Mouse (Mus musculus) midbrain, embryonic 11.5 days (tissue): ENCODE data around the gene Tmem120a. TPM values are rescaled to one million over a fixed set of nuclear protein-coding genes. Genes with fewer than 3 reads are reported as not detected.

Experiments used
- ATAC-seq: fragments of 200-750 bp; cut with Nextera tagmentation; 2 replicates; pipeline ENCODE4 v1.8.0; 2017; ENCODE audit warnings: moderate TSS enrichment, moderate library complexity; ENCODE audit not compliant: low FRiP score
- DNase-seq: peaks from one replicate; pipeline ENCODE4 v3.0.0; 2015; ENCODE audit warnings: low spot score; ENCODE audit errors: missing footprints
- H3K27ac ChIP-seq: fragments of 300-500 bp; sonication (generic); 2 replicates; pipeline ENCODE4 v1.5.1; 2014; ENCODE audit warnings: low read depth, low read length
- H3K27me3 ChIP-seq: fragments of 300-500 bp; sonication (generic); 2 replicates; pipeline ENCODE4 v1.6.1; 2014; ENCODE audit warnings: mild to moderate bottlenecking, low read length, moderate library complexity, mixed read lengths; ENCODE audit not compliant: control insufficient read depth, insufficient read depth
- H3K36me3 ChIP-seq: fragments of 300-500 bp; sonication (generic); 2 replicates; pipeline ENCODE4 v1.6.1; 2014; ENCODE audit warnings: mild to moderate bottlenecking, low read length, moderate library complexity, mixed read lengths; ENCODE audit not compliant: control insufficient read depth, insufficient read depth
- H3K4me1 ChIP-seq: fragments of 300-500 bp; sonication (generic); 2 replicates; pipeline ENCODE4 v1.6.1; 2014; ENCODE audit warnings: low read length; ENCODE audit not compliant: control insufficient read depth, insufficient read depth
- H3K4me2 ChIP-seq: fragments of 300-500 bp; sonication (generic); 2 replicates; pipeline ENCODE4 v1.6.1; 2014; ENCODE audit warnings: mild to moderate bottlenecking, moderate library complexity
- H3K4me3 ChIP-seq: fragments of 300-500 bp; sonication (generic); 2 replicates; pipeline ENCODE4 v1.5.1; 2014; ENCODE audit warnings: low read depth, low read length
- H3K9ac ChIP-seq: fragments of 300-500 bp; sonication (generic); 2 replicates; pipeline ENCODE4 v1.6.1; 2014; ENCODE audit warnings: low read length
- H3K9me3 ChIP-seq: fragments of 300-500 bp; sonication (generic); 2 replicates; pipeline ENCODE4 v1.6.1; 2016; ENCODE audit warnings: low read length; ENCODE audit not compliant: control insufficient read depth
- WGBS: fragments of 180-500 bp; shearing (Covaris S2); extraction: QIAGEN DNeasy Blood & Tissue Kit; methylation state at CpG from one replicate; pipeline ENCODE4 v1.1.7; 2014; 5-methylcytosine and 5-hydroxymethylcytosine counted together
- polyA plus RNA-seq: library from polyadenylated mRNA; unstranded; fragments of >200 nt; fragmentation: Nextera tagmentation; extraction: Ambion mirVana; gene quantifications from 2 replicates; pipeline ENCODE4 v1.2.1, GENCODE M21; 2014

Tmem120a gene
- polyA plus RNA-seq, 1 experiment from 2014 or later = 59.9 TPM

- Histone ChIP-seq H3K4me1 (no peaks in the 10 kb centered on the region), H3K27me3 (no peaks in the 10 kb centered on the region), H3K4me2 (no peak overlapping the region), H3K27ac (no peak overlapping the region), H3K36me3 (no peaks in the 10 kb centered on the region; the same call in 1 of the 2 replicates), H3K9me3 (no peaks in the 10 kb centered on the region), H3K4me3 (no peak overlapping the region), H3K9ac (no peak overlapping the region)
- no peak for DNase-seq
- 67% methylated on average over 1 of the region's 1 CpGs for WGBS
- no peak for ATAC-seq
Observed at GRCm38 (mm10) chr5:135707855-135708254, 36.4 kb downstream of the Tmem120a start.

GRCm38 (mm10) chr5:135707039-135707438 is 37.2 kb downstream of the Tmem120a start:
- no peak overlapping the region for H3K4me3 ChIP-seq
- no peaks in the 10 kb centered on the region for H3K27me3 ChIP-seq
- no peak overlapping the region for H3K9ac ChIP-seq
- no peaks in the 10 kb centered on the region for H3K4me1 ChIP-seq
- no peaks in the 10 kb centered on the region; the same call in 1 of the 2 replicates for H3K36me3 ChIP-seq
- DNase-seq = no peak
- no peak overlapping the region for H3K27ac ChIP-seq
- 98% methylated on average over 13 of the region's 13 CpGs for WGBS
- ATAC-seq = no peak
- H3K9me3 ChIP-seq = no peaks in the 10 kb centered on the region
- no peak overlapping the region for H3K4me2 ChIP-seq

- Histone ChIP-seq H3K4me3 (no peak overlapping the region), H3K4me2 (no peak overlapping the region), H3K36me3 (no peaks in the 10 kb centered on the region; the same call in 1 of the 2 replicates), H3K9me3 (no peaks in the 10 kb centered on the region), H3K27me3 (no peaks in the 10 kb centered on the region), H3K9ac (no peak overlapping the region), H3K4me1 (no peaks in the 10 kb centered on the region), H3K27ac (no peak overlapping the region)
- WGBS = 91% methylated on average over 4 of the region's 4 CpGs
- DNase-seq (no peak), ATAC-seq (no peak)
Observed at GRCm38 (mm10) chr5:135705383-135705782, 38.9 kb downstream of the Tmem120a start.

GRCm38 (mm10) chr5:135703431-135703830 is 40.8 kb downstream of the Tmem120a start:
- no peaks in the 10 kb centered on the region for H3K9me3 ChIP-seq
- H3K36me3 ChIP-seq = peaks cover 4% of the 10 kb centered on the region; the same call in 1 of the 2 replicates
- no peak for ATAC-seq
- H3K4me2 ChIP-seq = no peak overlapping the region
- H3K4me1 ChIP-seq = no peaks in the 10 kb centered on the region
- whole genome bisulfite sequencing = 89% methylated on average over 7 of the region's 7 CpGs
- no peaks in the 10 kb centered on the region for H3K27me3 ChIP-seq
- DNase-seq = no peak
- no peak overlapping the region for H3K4me3 ChIP-seq
- no peak overlapping the region for H3K27ac ChIP-seq
- H3K9ac ChIP-seq = no peak overlapping the region

GRCm38 (mm10) chr5:135702682-135703192 is 41.5 kb downstream of the Tmem120a start:
- Histone ChIP-seq H3K27me3 (no peaks in the 10 kb centered on the region), H3K9ac (no peak overlapping the region), H3K4me2 (no peak overlapping the region), H3K9me3 (no peaks in the 10 kb centered on the region), H3K4me3 (no peak overlapping the region), H3K36me3 (peaks cover 4% of the 10 kb centered on the region; the same call in 1 of the 2 replicates), H3K27ac (no peak overlapping the region), H3K4me1 (no peaks in the 10 kb centered on the region)
- 79% methylated on average over 15 of the region's 15 CpGs for WGBS
- ATAC-seq (no peak), DNase-seq (no peak)

- Histone ChIP-seq H3K4me3 (no peak overlapping the region), H3K9me3 (no peaks in the 10 kb centered on the region), H3K9ac (no peak overlapping the region), H3K27ac (no peak overlapping the region), H3K4me1 (no peaks in the 10 kb centered on the region), H3K4me2 (no peak overlapping the region), H3K36me3 (peaks cover 4% of the 10 kb centered on the region; the same call in 1 of the 2 replicates), H3K27me3 (no peaks in the 10 kb centered on the region)
- no peak for DNase-seq
- WGBS = 87% methylated on average over 6 of the region's 6 CpGs
- ATAC-seq = no peak
Observed at GRCm38 (mm10) chr5:135702190-135702589, 42.1 kb downstream of the Tmem120a start.

GRCm38 (mm10) chr5:135701601-135702000 is 42.6 kb downstream of the Tmem120a start:
- 94% methylated on average over 4 of the region's 4 CpGs for WGBS
- H3K27ac ChIP-seq = no peak overlapping the region
- no peaks in the 10 kb centered on the region for H3K4me1 ChIP-seq
- H3K36me3 ChIP-seq = peaks cover 4% of the 10 kb centered on the region; the same call in 1 of the 2 replicates
- no peaks in the 10 kb centered on the region for H3K27me3 ChIP-seq
- no peaks in the 10 kb centered on the region for H3K9me3 ChIP-seq
- H3K4me2 ChIP-seq = no peak overlapping the region
- ATAC-seq (no peak), DNase-seq (no peak)
- no peak overlapping the region for H3K9ac ChIP-seq
- H3K4me3 ChIP-seq = no peak overlapping the region

- no peak overlapping the region for H3K27ac ChIP-seq
- peaks cover 4% of the 10 kb centered on the region; the same call in 1 of the 2 replicates for H3K36me3 ChIP-seq
- DNase-seq (no peak), ATAC-seq (no peak)
- H3K4me1 ChIP-seq = no peaks in the 10 kb centered on the region
- no peaks in the 10 kb centered on the region for H3K27me3 ChIP-seq
- H3K4me3 ChIP-seq = no peak overlapping the region
- 93% methylated on average over 5 of the region's 5 CpGs for WGBS
- H3K9ac ChIP-seq = no peak overlapping the region
- H3K9me3 ChIP-seq = no peaks in the 10 kb centered on the region
- no peak overlapping the region for H3K4me2 ChIP-seq
Observed at GRCm38 (mm10) chr5:135697711-135698111, 46.5 kb downstream of the Tmem120a start.

GRCm38 (mm10) chr5:135695277-135695721 is 48.9 kb downstream of the Tmem120a start:
- 76% methylated on average over 7 of the region's 7 CpGs for WGBS
- Histone ChIP-seq H3K4me2 (no peak overlapping the region), H3K4me1 (peaks cover under 1% of the 10 kb centered on the region), H3K27me3 (no peaks in the 10 kb centered on the region), H3K9me3 (no peaks in the 10 kb centered on the region), H3K4me3 (no peak overlapping the region), H3K27ac (no peak overlapping the region), H3K9ac (no peak overlapping the region), H3K36me3 (peaks cover 4% of the 10 kb centered on the region; the same call in 1 of the 2 replicates)
- DNase-seq (no peak), ATAC-seq (no peak)
